Mouse (Mus musculus): Measurements from ENCODE around the gene Mis12. TPM values are rescaled to one million over a fixed set of nuclear protein-coding genes. Genes with fewer than 3 reads are reported as not detected.

Gene Mis12
- polyA plus RNA-seq, 1 experiment from 2014 or later = 47.0 TPM

DNA sequence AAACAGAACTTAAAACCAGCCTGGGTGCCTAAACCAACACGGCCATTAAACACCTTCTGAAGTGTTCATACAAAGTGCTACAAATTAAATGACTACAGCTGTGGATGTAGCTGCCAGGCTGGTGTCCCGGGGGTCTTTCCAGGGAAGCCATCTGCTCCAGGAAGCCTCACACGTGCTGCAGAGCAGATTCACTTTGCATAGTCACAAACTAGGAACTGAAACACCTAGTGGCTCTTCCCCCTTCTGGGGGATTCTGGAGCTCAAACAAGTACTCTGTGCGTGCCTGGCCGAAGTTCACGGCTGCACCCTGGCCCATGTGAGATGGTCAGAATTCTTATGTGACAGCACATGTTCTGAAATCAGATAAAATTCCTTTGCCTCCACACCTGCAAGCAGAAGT is 39.2 kb upstream of the Mis12 start:
- H3K9ac ChIP-seq (ENCODE audit: low read depth, low read length) = no peak overlapping the region
- no peaks in the 10 kb centered on the region for H3K9me3 ChIP-seq (ENCODE audit: control insufficient read depth, low read length)
- no peak overlapping the region for H3K4me3 ChIP-seq (ENCODE audit: low read depth, low read length)
- DNase-seq (ENCODE audit: low spot score) (no peak), ATAC-seq (ENCODE audit: low FRiP score) (no peak)
- H3K4me1 ChIP-seq (replicated peaks; ENCODE audit: control insufficient read depth, insufficient read depth, low read length) = no peaks in the 10 kb centered on the region; the same call in 1 of the 2 replicates
- 88% methylated on average over 6 of the region's 6 CpGs for WGBS
- peaks cover 6% of the 10 kb centered on the region; the same call in 1 of the 2 replicates for H3K36me3 ChIP-seq (ENCODE audit: control insufficient read depth, insufficient read depth, low read length)
- no peaks in the 10 kb centered on the region for H3K27me3 ChIP-seq (ENCODE audit: control insufficient read depth, insufficient read depth, low read length)
- no peak overlapping the region for H3K4me2 ChIP-seq (replicated peaks; ENCODE audit: low read depth, low read length)
- no peak overlapping the region for H3K27ac ChIP-seq (ENCODE audit: low read depth, low read length)

- no peak for ATAC-seq (ENCODE audit: low FRiP score)
- Histone ChIP-seq H3K4me2 (replicated peaks; ENCODE audit: low read depth, low read length) (no peak overlapping the region), H3K36me3 (ENCODE audit: control insufficient read depth, insufficient read depth, low read length) (peaks cover 6% of the 10 kb centered on the region; the same call in 1 of the 2 replicates), H3K9ac (ENCODE audit: low read depth, low read length) (no peak overlapping the region), H3K27me3 (ENCODE audit: control insufficient read depth, insufficient read depth, low read length) (no peaks in the 10 kb centered on the region), H3K4me3 (ENCODE audit: low read depth, low read length) (no peak overlapping the region), H3K27ac (ENCODE audit: low read depth, low read length) (no peak overlapping the region), H3K9me3 (ENCODE audit: control insufficient read depth, low read length) (no peaks in the 10 kb centered on the region), H3K4me1 (replicated peaks; ENCODE audit: control insufficient read depth, insufficient read depth, low read length) (no peaks in the 10 kb centered on the region; the same call in 1 of the 2 replicates)
- no peak for DNase-seq (ENCODE audit: low spot score)
- 94% methylated on average over 14 of the region's 14 CpGs for WGBS
Observed at GRCm38 (mm10) chr11:70980751-70981510, 38.5 kb upstream of the Mis12 start.

- Histone ChIP-seq H3K4me1 (replicated peaks; ENCODE audit: control insufficient read depth, insufficient read depth, low read length) (no peaks in the 10 kb centered on the region; the same call in 1 of the 2 replicates), H3K27me3 (ENCODE audit: control insufficient read depth, insufficient read depth, low read length) (no peaks in the 10 kb centered on the region), H3K27ac (ENCODE audit: low read depth, low read length) (no peak overlapping the region), H3K4me3 (ENCODE audit: low read depth, low read length) (peak overlapping the region; percentile 71), H3K36me3 (ENCODE audit: control insufficient read depth, insufficient read depth, low read length) (peaks cover 11% of the 10 kb centered on the region), H3K9me3 (ENCODE audit: control insufficient read depth, low read length) (no peaks in the 10 kb centered on the region), H3K9ac (ENCODE audit: low read depth, low read length) (peak overlapping the region; percentile 68), H3K4me2 (replicated peaks; ENCODE audit: low read depth, low read length) (peak overlapping the region; percentile 63)
- DNase-seq (ENCODE audit: low spot score) = peak; percentile 10
- 16% methylated on average over 12 of the region's 12 CpGs for WGBS
- ATAC-seq (ENCODE audit: low FRiP score) = no peak
Observed at GRCm38 (mm10) chr11:70982030-70982429, 37.4 kb upstream of the Mis12 start.

DNA sequence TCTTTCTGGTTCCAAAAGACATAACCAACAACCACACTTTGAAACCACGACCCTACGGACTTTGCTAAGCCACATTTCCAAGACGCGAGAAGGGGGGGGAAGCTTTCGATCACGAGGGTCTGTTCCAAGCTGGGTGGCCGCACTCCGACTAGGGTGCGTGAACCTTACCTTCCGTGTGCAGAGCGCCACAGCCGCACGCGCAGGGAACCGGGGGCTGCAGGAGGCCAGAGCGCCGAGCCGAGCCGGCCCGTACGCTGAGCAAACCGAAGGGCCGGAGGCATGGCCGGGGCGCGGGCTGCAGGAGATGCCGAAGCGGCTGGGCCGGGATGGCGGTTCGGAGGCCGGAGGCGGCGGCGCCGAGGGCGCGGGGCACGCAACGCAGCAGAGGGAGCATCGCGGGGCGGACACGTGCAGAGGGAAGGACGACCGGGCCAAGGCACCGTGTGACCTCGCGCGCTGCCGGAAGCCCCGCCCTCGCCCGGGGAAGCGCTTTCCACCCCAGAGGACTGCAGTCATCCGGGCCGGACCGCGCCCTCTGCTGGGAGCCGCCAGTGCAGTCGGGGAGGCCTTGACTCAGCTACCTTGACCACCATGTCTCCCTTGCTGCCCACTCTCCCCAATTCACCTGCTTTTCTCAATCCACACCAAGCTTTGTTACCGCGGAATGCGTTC is 36.7 kb upstream of the Mis12 start, which contains the start of gene C1qbp:
TSS of gene C1qbp (minus strand) at position 470 of the 672 bp plus-strand sequence.
- peak within 1 kb of the TSS; percentile 63 for H3K4me2 ChIP-seq (replicated peaks; ENCODE audit: low read depth, low read length)
- H3K27me3 ChIP-seq (ENCODE audit: control insufficient read depth, insufficient read depth, low read length) = no peaks in the 10 kb centered on the region
- ATAC-seq (ENCODE audit: low FRiP score) (peak; percentile 96), DNase-seq (ENCODE audit: low spot score) (peak; percentile 95)
- peak within 1 kb of the TSS; percentile 71 for H3K4me3 ChIP-seq (ENCODE audit: low read depth, low read length)
- WGBS = under 1% methylated on average over 56 of the region's 64 CpGs
- 0 out of 2 replicates have a peak within 1 kb of the TSS, but pooled peaks have one; percentile 3 for H3K27ac ChIP-seq (ENCODE audit: low read depth, low read length)
- H3K4me1 ChIP-seq (replicated peaks; ENCODE audit: control insufficient read depth, insufficient read depth, low read length) = no peaks in the 10 kb centered on the region; the same call in 1 of the 2 replicates
- peak within 1 kb of the TSS; percentile 68 for H3K9ac ChIP-seq (ENCODE audit: low read depth, low read length)
- H3K36me3 ChIP-seq (ENCODE audit: control insufficient read depth, insufficient read depth, low read length) = peaks cover 14% of the 10 kb centered on the region
- no peaks in the 10 kb centered on the region for H3K9me3 ChIP-seq (ENCODE audit: control insufficient read depth, low read length)

- no peak overlapping the region for H3K4me3 ChIP-seq (ENCODE audit: low read depth, low read length)
- no peaks in the 10 kb centered on the region for H3K27me3 ChIP-seq (ENCODE audit: control insufficient read depth, insufficient read depth, low read length)
- no peak overlapping the region for H3K9ac ChIP-seq (ENCODE audit: low read depth, low read length)
- no peak overlapping the region for H3K27ac ChIP-seq (ENCODE audit: low read depth, low read length)
- ATAC-seq (ENCODE audit: low FRiP score) = no peak
- no peaks in the 10 kb centered on the region for H3K9me3 ChIP-seq (ENCODE audit: control insufficient read depth, low read length)
- H3K4me2 ChIP-seq (replicated peaks; ENCODE audit: low read depth, low read length) = no peak overlapping the region
- no peaks in the 10 kb centered on the region for H3K36me3 ChIP-seq (ENCODE audit: control insufficient read depth, insufficient read depth, low read length)
- WGBS = 94% methylated on average over 4 of the region's 4 CpGs
- H3K4me1 ChIP-seq (replicated peaks; ENCODE audit: control insufficient read depth, insufficient read depth, low read length) = peaks cover 6% of the 10 kb centered on the region; the same call in 1 of the 2 replicates
- DNase-seq (ENCODE audit: low spot score) = no peak
Observed at GRCm38 (mm10) chr11:71001167-71001566, 18.2 kb upstream of the Mis12 start.

DNA sequence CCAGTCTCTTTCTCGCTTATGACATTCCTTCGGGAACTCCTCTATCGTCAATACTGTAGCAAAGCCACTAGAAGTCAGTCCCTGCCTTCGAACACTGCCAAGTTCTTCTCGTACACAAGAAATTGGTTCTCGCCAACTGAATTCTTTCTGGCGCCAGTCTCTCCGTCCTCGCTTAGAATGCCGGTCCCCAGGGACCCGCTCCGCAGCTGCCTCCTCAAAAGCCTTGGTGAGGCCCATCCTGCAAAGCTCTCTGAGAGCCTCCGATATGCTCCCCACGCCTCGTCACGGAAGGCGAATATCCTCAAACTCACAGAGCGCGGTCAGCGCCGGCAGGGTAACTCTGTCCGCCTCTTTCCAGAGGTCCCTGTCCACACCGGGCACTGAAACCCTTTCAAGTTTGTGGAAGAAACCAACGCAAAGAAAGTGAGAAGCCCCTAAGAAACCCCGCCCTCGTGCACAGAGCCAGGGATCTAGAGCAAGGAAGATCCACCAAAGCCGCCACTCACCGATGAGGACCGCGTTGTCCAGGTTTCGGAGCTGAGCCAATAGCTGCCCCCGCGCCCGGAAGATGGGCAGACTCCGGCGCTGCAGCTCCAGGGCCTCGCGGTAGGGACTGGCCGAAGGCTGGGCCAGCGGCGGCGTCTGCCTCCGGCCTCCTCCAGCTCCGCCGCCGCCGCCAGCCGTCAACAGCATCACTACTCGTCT is 15.6 kb upstream of the Mis12 start:
- Histone ChIP-seq H3K27ac (ENCODE audit: low read depth, low read length) (peak overlapping the region; percentile 69; the same call in 1 of the 2 replicates), H3K4me3 (ENCODE audit: low read depth, low read length) (peak overlapping the region; percentile 87), H3K4me2 (replicated peaks; ENCODE audit: low read depth, low read length) (peak overlapping the region; percentile 64), H3K9me3 (ENCODE audit: control insufficient read depth, low read length) (no peaks in the 10 kb centered on the region), H3K9ac (ENCODE audit: low read depth, low read length) (peak overlapping the region; percentile 66; the same call in 1 of the 2 replicates), H3K36me3 (ENCODE audit: control insufficient read depth, insufficient read depth, low read length) (no peaks in the 10 kb centered on the region), H3K4me1 (replicated peaks; ENCODE audit: control insufficient read depth, insufficient read depth, low read length) (peaks cover 6% of the 10 kb centered on the region; the same call in 1 of the 2 replicates), H3K27me3 (ENCODE audit: control insufficient read depth, insufficient read depth, low read length) (no peaks in the 10 kb centered on the region)
- DNase-seq (ENCODE audit: low spot score) (peak; percentile 70), ATAC-seq (ENCODE audit: low FRiP score) (peak; percentile 85)
- under 1% methylated on average over 49 of the region's 49 CpGs for WGBS

GRCm38 (mm10) chr11:71004316-71004773 is 15.1 kb upstream of the Mis12 start, which contains the start of gene Dhx33:
TSS of gene Dhx33 (minus strand) at chr11:71004437.
- Histone ChIP-seq H3K27ac (ENCODE audit: low read depth, low read length) (peak within 1 kb of the TSS; percentile 69; the same call in 1 of the 2 replicates), H3K4me2 (replicated peaks; ENCODE audit: low read depth, low read length) (peak within 1 kb of the TSS; percentile 64), H3K27me3 (ENCODE audit: control insufficient read depth, insufficient read depth, low read length) (no peaks in the 10 kb centered on the region), H3K9ac (ENCODE audit: low read depth, low read length) (peak within 1 kb of the TSS; percentile 66; the same call in 1 of the 2 replicates), H3K4me1 (replicated peaks; ENCODE audit: control insufficient read depth, insufficient read depth, low read length) (peaks cover 6% of the 10 kb centered on the region; the same call in 1 of the 2 replicates), H3K4me3 (ENCODE audit: low read depth, low read length) (peak within 1 kb of the TSS; percentile 87), H3K9me3 (ENCODE audit: control insufficient read depth, low read length) (no peaks in the 10 kb centered on the region), H3K36me3 (ENCODE audit: control insufficient read depth, insufficient read depth, low read length) (no peaks in the 10 kb centered on the region)
- ATAC-seq (ENCODE audit: low FRiP score) = peak; percentile 98
- peak; percentile 97 for DNase-seq (ENCODE audit: low spot score)
- WGBS = under 1% methylated on average over 35 of the region's 35 CpGs

GRCm38 (mm10) chr11:71005046-71005445 is 14.4 kb upstream of the Mis12 start:
- no peaks in the 10 kb centered on the region for H3K9me3 ChIP-seq (ENCODE audit: control insufficient read depth, low read length)
- H3K27me3 ChIP-seq (ENCODE audit: control insufficient read depth, insufficient read depth, low read length) = no peaks in the 10 kb centered on the region
- H3K27ac ChIP-seq (ENCODE audit: low read depth, low read length) = no peak overlapping the region
- H3K36me3 ChIP-seq (ENCODE audit: control insufficient read depth, insufficient read depth, low read length) = peaks cover 5% of the 10 kb centered on the region
- H3K4me2 ChIP-seq (replicated peaks; ENCODE audit: low read depth, low read length) = peak overlapping the region; percentile 22; the same call in 1 of the 2 replicates
- WGBS = 65% methylated on average over 5 of the region's 5 CpGs
- H3K4me1 ChIP-seq (replicated peaks; ENCODE audit: control insufficient read depth, insufficient read depth, low read length) = peaks cover 6% of the 10 kb centered on the region; the same call in 1 of the 2 replicates
- DNase-seq (ENCODE audit: low spot score) (peak; percentile 14), ATAC-seq (ENCODE audit: low FRiP score) (no peak)
- H3K9ac ChIP-seq (ENCODE audit: low read depth, low read length) = no peak overlapping the region
- H3K4me3 ChIP-seq (ENCODE audit: low read depth, low read length) = no peak overlapping the region

Data from hindbrain, embryonic 11.5 days (tissue).